Mouse (Mus musculus) midbrain, embryonic 13.5 days (tissue): ENCODE measurements around the gene Mast4. TPM values are rescaled to one million over a fixed set of nuclear protein-coding genes. Genes with fewer than 3 reads are reported as not detected.
A peak's percentile ranks its signal among the peaks of the same experiment; 100 is the strongest.

Experiments
- ATAC-seq: fragments of 200-750 bp; cut with Nextera tagmentation; 2 replicates; pipeline ENCODE4 v1.8.0; 2017; ENCODE audit warnings: mild to moderate bottlenecking, moderate TSS enrichment, moderate library complexity
- H3K27ac ChIP-seq: fragments of 300-500 bp; sonication (generic); 2 replicates; pipeline ENCODE4 v1.5.1; 2015; ENCODE audit warnings: inconsistent platforms, mild to moderate bottlenecking, moderate library complexity
- H3K27me3 ChIP-seq: fragments of 300-500 bp; sonication (generic); 2 replicates; pipeline ENCODE4 v1.6.1; 2015; ENCODE audit warnings: mild to moderate bottlenecking, inconsistent platforms
- H3K36me3 ChIP-seq: fragments of 300-500 bp; sonication (generic); 2 replicates; pipeline ENCODE4 v1.6.1; 2015; ENCODE audit warnings: mild to moderate bottlenecking, inconsistent platforms
- H3K4me1 ChIP-seq: fragments of 300-500 bp; sonication (generic); replicated peaks from 2 replicates; pipeline ENCODE4 v1.6.1; 2015; ENCODE audit warnings: inconsistent platforms
- H3K4me2 ChIP-seq: fragments of 300-500 bp; sonication (generic); replicated peaks from 2 replicates; pipeline ENCODE4 v1.6.1; 2015; ENCODE audit warnings: moderate library complexity, mild to moderate bottlenecking, inconsistent platforms
- H3K4me3 ChIP-seq: fragments of 300-500 bp; sonication (generic); replicated peaks from 2 replicates; pipeline ENCODE4 v1.5.1; 2015; ENCODE audit warnings: mild to moderate bottlenecking, inconsistent platforms
- H3K9ac ChIP-seq: fragments of 300-500 bp; sonication (generic); replicated peaks from 2 replicates; pipeline ENCODE4 v1.6.1; 2015; ENCODE audit warnings: mild to moderate bottlenecking, inconsistent platforms
- H3K9me3 ChIP-seq: fragments of 300-500 bp; sonication (generic); 2 replicates; pipeline ENCODE4 v1.6.1; 2016; ENCODE audit warnings: mild to moderate bottlenecking, inconsistent platforms
- WGBS: fragments of 180-500 bp; shearing (Covaris S2); methylation state at CpG from one replicate; pipeline ENCODE4 v1.1.7; 2015; 5-methylcytosine and 5-hydroxymethylcytosine counted together
- polyA plus RNA-seq: library from polyadenylated mRNA; unstranded; fragments of >200 nt; fragmentation: Nextera tagmentation; extraction: Ambion mirVana; gene quantifications from 2 replicates; pipeline ENCODE4 v1.2.1, GENCODE M21; 2015

The Mast4 gene
- polyA plus RNA-seq, 1 experiment from 2014 or later = 33.4 TPM

DNA sequence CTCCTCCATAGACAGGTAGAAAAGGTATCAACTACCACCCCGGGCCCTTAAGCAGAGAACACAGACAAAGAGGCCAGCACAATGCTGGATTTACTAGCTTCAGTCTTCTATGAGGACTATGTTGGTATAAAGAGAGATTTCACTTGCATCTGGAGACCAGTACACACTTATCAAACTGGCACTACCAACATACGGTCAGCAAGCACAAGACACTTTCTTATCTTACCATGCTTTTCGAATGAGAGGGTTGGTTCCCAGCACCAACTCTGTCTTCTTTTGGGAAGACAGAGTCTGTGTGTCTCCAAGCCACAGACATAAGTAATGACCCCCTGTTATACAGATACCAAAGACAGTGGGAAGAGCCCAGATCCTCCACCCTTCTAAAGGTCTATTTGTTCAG, 555.4 kb downstream of the Mast4 start:
- no peak overlapping the region for H3K27ac ChIP-seq
- no peak overlapping the region for H3K9ac ChIP-seq
- WGBS = 94% methylated on average over 3 of the region's 3 CpGs
- peaks cover 14% of the 10 kb centered on the region for H3K36me3 ChIP-seq
- H3K27me3 ChIP-seq = no peaks in the 10 kb centered on the region
- H3K4me1 ChIP-seq = no peaks in the 10 kb centered on the region
- no peak for ATAC-seq
- no peaks in the 10 kb centered on the region for H3K9me3 ChIP-seq
- H3K4me3 ChIP-seq = no peak overlapping the region
- no peak overlapping the region for H3K4me2 ChIP-seq

DNA sequence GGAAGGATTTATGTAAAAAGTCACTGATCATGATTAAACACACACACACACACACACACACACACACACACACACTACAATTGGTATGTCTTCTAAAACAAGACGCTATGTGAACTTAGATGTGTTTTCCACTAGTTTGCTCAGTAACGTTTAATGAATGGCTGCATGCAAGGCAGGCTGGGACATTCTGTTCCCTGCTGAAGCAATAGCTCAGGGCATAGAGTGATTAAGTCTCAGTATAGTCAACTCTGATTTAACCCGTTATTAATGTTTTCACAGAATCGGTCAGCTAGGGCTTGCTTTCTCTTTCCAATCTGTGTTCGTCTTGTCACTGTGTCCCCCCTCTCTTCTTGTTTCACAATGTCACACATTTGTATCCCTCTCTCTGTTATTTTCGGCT, 558.8 kb downstream of the Mast4 start:
- Histone ChIP-seq H3K36me3 (peaks cover 16% of the 10 kb centered on the region), H3K4me1 (no peaks in the 10 kb centered on the region), H3K9me3 (no peaks in the 10 kb centered on the region), H3K4me3 (no peak overlapping the region), H3K27me3 (no peaks in the 10 kb centered on the region), H3K9ac (no peak overlapping the region), H3K4me2 (no peak overlapping the region), H3K27ac (no peak overlapping the region)
- ATAC-seq = no peak
- 87% methylated on average over 6 of the region's 6 CpGs for WGBS

GRCm38 (mm10) chr13:102774786-102775201, 559.5 kb downstream of the Mast4 start:
- Histone ChIP-seq H3K4me1 (no peaks in the 10 kb centered on the region), H3K9ac (no peak overlapping the region), H3K27me3 (no peaks in the 10 kb centered on the region), H3K9me3 (no peaks in the 10 kb centered on the region), H3K4me3 (no peak overlapping the region), H3K27ac (peak overlapping the region; percentile 32; the same call in 1 of the 2 replicates), H3K36me3 (peaks cover 19% of the 10 kb centered on the region), H3K4me2 (no peak overlapping the region)
- no peak for ATAC-seq
- WGBS = 62% methylated on average over 7 of the region's 7 CpGs

DNA sequence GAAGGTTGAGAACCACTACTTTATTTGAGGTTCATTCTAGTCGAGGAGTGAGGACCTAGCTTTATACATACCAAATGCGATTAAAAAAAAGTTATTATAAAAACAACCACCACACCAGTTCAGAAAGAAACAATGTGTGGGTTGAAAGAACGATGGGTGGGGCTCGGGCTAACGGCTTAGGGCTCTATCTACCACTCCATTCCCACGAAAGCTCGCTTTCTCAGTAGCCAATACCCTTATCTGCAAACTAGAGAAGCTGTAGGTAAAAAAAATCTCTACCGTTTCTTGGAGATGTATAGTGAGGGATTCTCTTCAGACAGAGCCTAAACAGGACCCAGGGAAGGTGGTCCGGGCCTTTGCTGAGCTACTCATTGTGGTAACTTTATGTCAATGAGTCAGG, 561.1 kb downstream of the Mast4 start:
- H3K4me3 ChIP-seq = no peak overlapping the region
- H3K4me2 ChIP-seq = no peak overlapping the region
- H3K36me3 ChIP-seq = peaks cover 17% of the 10 kb centered on the region
- no peak overlapping the region for H3K9ac ChIP-seq
- 93% methylated on average over 9 of the region's 9 CpGs for WGBS
- no peaks in the 10 kb centered on the region for H3K27me3 ChIP-seq
- H3K27ac ChIP-seq = no peak overlapping the region
- H3K4me1 ChIP-seq = peaks cover 3% of the 10 kb centered on the region; the same call in 1 of the 2 replicates
- no peak for ATAC-seq
- no peaks in the 10 kb centered on the region for H3K9me3 ChIP-seq

DNA sequence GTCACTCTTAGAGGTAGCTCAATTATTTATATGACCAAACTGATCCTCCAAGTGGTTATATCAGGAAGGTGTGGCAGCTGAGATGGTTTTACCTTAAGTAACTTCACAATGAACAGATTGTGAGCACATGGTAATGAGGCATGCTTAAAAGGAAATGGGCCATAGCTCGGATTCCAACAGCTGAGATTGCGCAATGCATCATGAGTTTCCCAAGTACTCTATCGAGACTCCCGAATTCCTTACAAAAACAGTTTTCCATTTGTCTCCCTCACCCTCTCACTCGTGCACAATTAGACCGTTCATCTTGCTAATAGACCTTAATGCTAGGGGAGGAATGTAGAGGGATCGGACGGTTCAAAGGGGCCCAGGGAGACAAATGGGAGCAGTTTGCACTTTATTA, 564.1 kb downstream of the Mast4 start:
- ATAC-seq = no peak
- Histone ChIP-seq H3K36me3 (peaks cover 12% of the 10 kb centered on the region), H3K27ac (no peak overlapping the region), H3K4me1 (peaks cover 15% of the 10 kb centered on the region), H3K4me2 (no peak overlapping the region), H3K9me3 (no peaks in the 10 kb centered on the region), H3K27me3 (no peaks in the 10 kb centered on the region), H3K4me3 (no peak overlapping the region), H3K9ac (no peak overlapping the region)
- WGBS = 89% methylated on average over 8 of the region's 8 CpGs

DNA sequence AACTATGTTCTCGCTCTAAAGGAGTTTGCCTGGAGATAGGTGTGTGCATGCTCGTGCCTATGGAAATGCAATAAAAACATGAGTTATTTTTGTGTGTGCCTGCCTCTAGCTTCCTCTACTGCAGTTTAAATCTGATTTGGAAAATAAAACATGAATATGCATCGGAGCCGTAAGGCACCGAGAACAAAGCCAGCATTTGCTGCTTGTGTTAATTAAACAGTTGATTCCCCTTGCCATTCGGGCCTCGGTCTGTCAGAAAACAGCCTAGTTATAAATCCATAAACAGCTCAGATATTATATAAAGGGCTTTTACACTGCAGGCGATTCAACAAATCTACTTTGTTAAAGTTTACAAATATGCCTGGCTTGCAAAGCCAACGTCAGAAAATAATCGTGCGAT, 565.8 kb downstream of the Mast4 start:
- WGBS = 78% methylated on average over 11 of the region's 11 CpGs
- H3K4me1 ChIP-seq = peaks cover 28% of the 10 kb centered on the region
- no peak overlapping the region for H3K4me2 ChIP-seq
- H3K9ac ChIP-seq = no peak overlapping the region
- no peak for ATAC-seq
- 0 out of 2 replicates have a peak overlapping the region, but pooled peaks have one; percentile 35 for H3K27ac ChIP-seq
- no peaks in the 10 kb centered on the region for H3K27me3 ChIP-seq
- H3K4me3 ChIP-seq = no peak overlapping the region
- H3K9me3 ChIP-seq = no peaks in the 10 kb centered on the region
- peaks cover 8% of the 10 kb centered on the region; the same call in 1 of the 2 replicates for H3K36me3 ChIP-seq

DNA sequence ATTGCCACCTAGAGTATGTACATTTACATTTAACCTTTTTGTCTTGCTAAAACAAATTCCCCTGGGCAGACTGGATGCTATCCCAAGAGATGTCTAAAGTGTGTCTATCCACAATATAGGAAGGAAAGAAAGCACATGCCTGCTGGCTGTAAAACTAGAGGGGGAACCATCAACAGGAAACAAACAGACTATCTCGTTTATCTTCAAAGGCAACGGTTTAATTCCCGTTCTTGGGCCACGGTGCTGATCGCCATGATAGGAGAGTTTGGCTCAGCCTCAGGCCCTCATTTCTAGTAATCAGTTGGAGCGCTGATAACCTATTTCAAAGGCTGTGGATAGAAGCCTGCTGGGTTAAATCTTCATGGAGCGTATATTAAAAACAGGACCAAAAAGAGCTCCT, 567.2 kb downstream of the Mast4 start:
- Histone ChIP-seq H3K9me3 (no peaks in the 10 kb centered on the region), H3K9ac (no peak overlapping the region), H3K27ac (no peak overlapping the region), H3K36me3 (peaks cover 4% of the 10 kb centered on the region; the same call in 1 of the 2 replicates), H3K4me2 (no peak overlapping the region), H3K4me3 (no peak overlapping the region), H3K27me3 (no peaks in the 10 kb centered on the region), H3K4me1 (peaks cover 28% of the 10 kb centered on the region)
- WGBS = 84% methylated on average over 7 of the region's 7 CpGs
- ATAC-seq = no peak

- WGBS = 44% methylated on average over 11 of the region's 11 CpGs
Measured at GRCm38 (mm10) chr13:102765216-102765615, 569.1 kb downstream of the Mast4 start.

GRCm38 (mm10) chr13:102764218-102764617, 570.1 kb downstream of the Mast4 start:
- H3K36me3 ChIP-seq = peaks cover 11% of the 10 kb centered on the region
- 79% methylated on average over 1 of the region's 1 CpGs for WGBS
- 0 out of 2 replicates have a peak, but pooled peaks have one; percentile 47 for ATAC-seq

More at GRCm38 (mm10) chr13:102765216-102765615, 569.1 kb downstream of the Mast4 start:
- H3K9ac ChIP-seq = no peak overlapping the region
- H3K27ac ChIP-seq = no peak overlapping the region
- peaks cover 6% of the 10 kb centered on the region; the same call in 1 of the 2 replicates for H3K36me3 ChIP-seq
- ATAC-seq = no peak
- H3K9me3 ChIP-seq = no peaks in the 10 kb centered on the region
- no peaks in the 10 kb centered on the region for H3K27me3 ChIP-seq
- peaks cover 28% of the 10 kb centered on the region for H3K4me1 ChIP-seq
- no peak overlapping the region for H3K4me3 ChIP-seq
- no peak overlapping the region for H3K4me2 ChIP-seq

DNA sequence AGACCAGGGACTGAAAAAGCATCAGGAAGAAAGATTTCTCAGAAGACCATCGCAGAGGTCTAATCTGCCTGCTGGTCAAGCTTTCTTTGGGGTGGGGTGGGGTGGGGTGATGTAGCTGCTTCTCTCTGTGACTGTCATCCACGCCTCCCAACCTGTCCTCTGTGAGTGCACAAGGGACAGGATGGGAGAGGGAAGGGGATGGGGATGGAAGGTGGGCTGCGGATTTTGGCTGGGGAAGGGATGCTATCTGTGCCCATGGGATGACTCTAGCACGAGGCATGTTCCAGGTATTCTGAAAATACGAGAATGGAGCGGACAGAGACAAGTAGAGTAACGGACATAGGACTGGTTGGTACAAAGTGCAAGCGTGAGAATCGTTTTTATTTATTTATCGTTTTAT, 572.1 kb downstream of the Mast4 start:
- Histone ChIP-seq H3K36me3 (peaks cover 26% of the 10 kb centered on the region), H3K9ac (no peak overlapping the region), H3K27me3 (no peaks in the 10 kb centered on the region), H3K4me1 (peaks cover 23% of the 10 kb centered on the region), H3K9me3 (no peaks in the 10 kb centered on the region), H3K27ac (no peak overlapping the region), H3K4me2 (no peak overlapping the region), H3K4me3 (no peak overlapping the region)
- no peak for ATAC-seq
- 92% methylated on average over 10 of the region's 10 CpGs for WGBS

More at GRCm38 (mm10) chr13:102764218-102764617, 570.1 kb downstream of the Mast4 start:
- Histone ChIP-seq H3K27ac (no peak overlapping the region), H3K4me2 (no peak overlapping the region), H3K4me3 (no peak overlapping the region), H3K9me3 (no peaks in the 10 kb centered on the region), H3K27me3 (no peaks in the 10 kb centered on the region), H3K4me1 (peaks cover 25% of the 10 kb centered on the region), H3K9ac (no peak overlapping the region)

GRCm38 (mm10) chr13:102761410-102761809, 572.9 kb downstream of the Mast4 start:
- ATAC-seq = no peak
- H3K9ac ChIP-seq = no peak overlapping the region
- WGBS = 89% methylated on average over 9 of the region's 9 CpGs
- H3K27ac ChIP-seq = no peak overlapping the region
- no peak overlapping the region for H3K4me3 ChIP-seq
- peaks cover 20% of the 10 kb centered on the region for H3K4me1 ChIP-seq
- no peaks in the 10 kb centered on the region for H3K9me3 ChIP-seq
- H3K36me3 ChIP-seq = peaks cover 28% of the 10 kb centered on the region
- H3K27me3 ChIP-seq = no peaks in the 10 kb centered on the region
- H3K4me2 ChIP-seq = no peak overlapping the region

DNA sequence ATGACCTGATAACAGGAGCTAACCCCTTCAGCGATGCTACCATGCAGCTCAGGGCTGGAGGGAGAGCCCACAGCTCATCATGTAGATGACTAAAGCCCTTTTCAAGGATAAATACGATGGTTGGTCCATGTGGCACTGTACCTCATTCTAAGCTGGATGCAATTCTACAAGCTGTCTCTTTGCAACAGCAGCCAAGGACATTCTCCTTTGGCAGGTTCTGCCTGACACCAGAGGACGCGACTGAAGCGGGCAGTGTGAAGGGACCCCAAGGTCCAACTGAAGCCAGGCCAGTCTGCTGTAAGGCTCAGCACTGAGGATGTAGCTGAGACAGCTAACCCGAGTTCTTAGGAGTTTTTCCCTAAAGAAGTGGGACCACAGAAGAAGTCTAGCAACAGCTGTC, 576.3 kb downstream of the Mast4 start:
- no peak for ATAC-seq
- Histone ChIP-seq H3K36me3 (peaks cover 32% of the 10 kb centered on the region), H3K27ac (no peak overlapping the region), H3K4me1 (no peaks in the 10 kb centered on the region), H3K4me3 (no peak overlapping the region), H3K27me3 (no peaks in the 10 kb centered on the region), H3K9me3 (no peaks in the 10 kb centered on the region), H3K4me2 (no peak overlapping the region), H3K9ac (no peak overlapping the region)
- WGBS = 97% methylated on average over 6 of the region's 6 CpGs

DNA sequence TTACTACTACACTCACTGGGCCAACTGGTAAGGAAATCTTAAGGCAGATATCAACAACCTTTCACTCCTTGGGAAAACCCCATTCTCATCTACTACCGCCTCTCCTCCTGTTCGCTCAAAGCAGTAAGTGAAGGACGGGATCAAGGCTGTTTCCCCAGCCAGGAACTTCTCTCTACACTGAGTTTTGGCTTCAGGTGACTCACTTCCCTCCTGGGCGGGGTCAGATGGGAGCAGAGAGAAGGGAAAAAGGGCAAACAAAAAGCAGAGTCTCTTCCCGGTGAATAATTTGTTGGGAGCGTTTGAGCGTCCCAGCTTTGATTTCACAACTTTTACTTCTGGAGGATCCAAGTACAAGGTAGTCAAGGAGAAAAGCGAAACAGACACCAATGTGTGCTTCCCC, 578.2 kb downstream of the Mast4 start:
- no peak overlapping the region for H3K4me2 ChIP-seq
- H3K27ac ChIP-seq = no peak overlapping the region
- WGBS = 93% methylated on average over 8 of the region's 8 CpGs
- no peak for ATAC-seq
- peaks cover 42% of the 10 kb centered on the region for H3K36me3 ChIP-seq
- H3K9me3 ChIP-seq = no peaks in the 10 kb centered on the region
- no peak overlapping the region for H3K4me3 ChIP-seq
- no peaks in the 10 kb centered on the region for H3K4me1 ChIP-seq
- no peaks in the 10 kb centered on the region for H3K27me3 ChIP-seq
- H3K9ac ChIP-seq = no peak overlapping the region
